Mouse (Mus musculus) cerebellum, postnatal 4 days (tissue): ENCODE measurements around the gene Fgf4.

ENCODE experiments used
- DNase-seq, 2 experiments: peaks; one replicate each; pipeline ENCODE4 v3.0.0; 2022; ENCODE audit warnings: low spot score in 2 of 2, mixed read lengths in 1 of 2

Fgf4 gene

GRCm38 (mm10) chr7:144847067-144847466 lies at the start of gene Fgf4:
TSS of gene Fgf4 (plus strand) at chr7:144847367.
- DNase-seq = no peak

DNA sequence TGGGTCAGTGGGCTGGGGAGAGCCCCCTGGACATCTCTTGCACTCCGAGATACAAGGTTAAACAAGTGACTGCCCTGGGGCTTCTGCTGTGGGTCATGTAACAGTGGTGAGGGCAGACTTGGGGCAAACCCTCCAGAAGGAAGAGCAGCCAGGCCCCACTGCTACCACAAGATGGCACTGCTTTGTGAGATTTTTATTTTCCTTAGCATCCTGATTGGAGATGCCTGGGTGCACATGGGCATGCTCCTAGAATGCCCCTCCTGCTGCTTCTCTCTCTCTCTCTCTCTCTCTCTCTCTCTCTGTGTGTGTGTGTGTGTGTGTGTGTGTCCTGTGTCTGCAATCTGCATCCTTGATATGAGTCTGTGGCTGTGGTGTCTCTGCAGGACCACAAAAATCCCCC lies 48.7 kb upstream of the Fgf4 start:
- DNase-seq = peak in 1 of 2 experiments; percentile 44

GRCm38 (mm10) chr7:144807036-144807435 lies 40.1 kb upstream of the Fgf4 start:
- DNase-seq = no peak

DNA sequence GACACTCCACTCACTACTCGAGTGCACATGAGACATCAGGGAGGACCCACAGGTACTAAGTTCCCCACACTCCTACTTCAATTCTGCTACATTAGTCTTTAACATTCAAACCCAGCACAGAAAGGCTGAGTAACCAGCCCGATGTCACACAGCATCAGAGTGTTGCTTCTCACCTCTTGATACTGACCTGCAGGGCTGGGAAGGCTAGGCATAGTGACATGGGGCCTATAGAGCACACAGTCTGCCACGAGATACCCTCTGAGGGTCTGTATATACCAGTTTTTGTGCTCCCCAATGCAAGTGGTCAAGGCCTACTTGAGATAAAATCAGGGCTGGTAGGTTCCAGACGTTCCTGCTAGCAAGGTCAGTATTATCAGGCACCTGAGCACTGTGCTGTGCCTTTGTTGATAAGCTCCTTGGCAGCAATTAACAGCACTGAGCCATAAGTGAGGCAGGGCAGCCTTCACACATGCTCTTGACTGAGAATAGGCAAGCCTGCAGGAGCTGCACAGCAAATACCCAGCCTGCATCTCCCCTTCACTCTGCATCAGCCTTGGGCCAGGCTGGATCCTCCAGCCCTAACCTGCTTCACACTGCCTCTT lies 39.1 kb upstream of the Fgf4 start:
- no peak for DNase-seq

DNA sequence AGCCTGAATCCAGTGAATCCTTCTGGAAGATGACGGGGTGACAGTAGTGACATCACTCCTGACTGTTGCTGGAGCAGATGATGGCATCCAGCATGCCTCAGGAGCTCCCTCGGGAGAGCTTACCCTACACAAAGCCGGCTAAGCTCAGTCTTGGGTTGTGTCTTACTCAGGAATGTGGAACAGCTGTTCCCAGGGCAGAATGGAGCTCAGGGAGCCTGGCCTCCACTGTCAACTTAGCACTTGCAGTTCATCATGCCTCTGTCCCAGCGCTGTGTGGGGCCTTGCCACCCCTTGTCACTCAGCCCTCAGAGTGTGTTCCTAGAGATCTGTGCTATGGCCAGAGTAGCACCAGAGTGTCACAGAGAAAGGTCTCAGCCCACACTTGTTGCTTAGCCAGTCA lies 35.6 kb upstream of the Fgf4 start:
- no peak for DNase-seq

DNA sequence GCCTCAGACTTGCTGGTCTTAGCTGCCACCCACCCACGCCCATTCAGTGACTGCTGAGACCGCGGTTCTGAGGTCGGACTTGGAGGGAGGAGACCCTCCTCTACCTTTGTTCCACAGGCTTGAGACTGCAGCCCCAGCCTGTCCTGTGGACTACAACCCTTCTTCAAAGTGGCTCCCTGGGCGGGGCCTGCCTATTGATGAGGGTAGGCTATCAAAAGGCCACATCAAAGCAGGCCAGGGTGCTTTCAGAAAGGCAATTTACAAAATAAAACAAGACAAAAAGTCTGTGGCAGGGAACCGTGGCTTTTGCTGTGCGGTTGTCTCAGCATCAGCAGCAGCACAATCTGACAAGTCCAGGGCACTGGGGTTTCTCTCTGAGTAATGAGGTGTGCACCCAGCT lies 25.3 kb upstream of the Fgf4 start:
- DNase-seq = no peak

- DNase-seq = peak in 1 of 2 experiments; percentile 13
Observed at GRCm38 (mm10) chr7:144823988-144824387, 23.2 kb upstream of the Fgf4 start.

- no peak for DNase-seq
Observed at GRCm38 (mm10) chr7:144828369-144828768, 18.8 kb upstream of the Fgf4 start.

GRCm38 (mm10) chr7:144837891-144838488 lies 9.2 kb upstream of the Fgf4 start, which contains the start of gene Fgf3:
TSS of gene Fgf3 (plus strand) at chr7:144838083.
- no peak for DNase-seq

DNA sequence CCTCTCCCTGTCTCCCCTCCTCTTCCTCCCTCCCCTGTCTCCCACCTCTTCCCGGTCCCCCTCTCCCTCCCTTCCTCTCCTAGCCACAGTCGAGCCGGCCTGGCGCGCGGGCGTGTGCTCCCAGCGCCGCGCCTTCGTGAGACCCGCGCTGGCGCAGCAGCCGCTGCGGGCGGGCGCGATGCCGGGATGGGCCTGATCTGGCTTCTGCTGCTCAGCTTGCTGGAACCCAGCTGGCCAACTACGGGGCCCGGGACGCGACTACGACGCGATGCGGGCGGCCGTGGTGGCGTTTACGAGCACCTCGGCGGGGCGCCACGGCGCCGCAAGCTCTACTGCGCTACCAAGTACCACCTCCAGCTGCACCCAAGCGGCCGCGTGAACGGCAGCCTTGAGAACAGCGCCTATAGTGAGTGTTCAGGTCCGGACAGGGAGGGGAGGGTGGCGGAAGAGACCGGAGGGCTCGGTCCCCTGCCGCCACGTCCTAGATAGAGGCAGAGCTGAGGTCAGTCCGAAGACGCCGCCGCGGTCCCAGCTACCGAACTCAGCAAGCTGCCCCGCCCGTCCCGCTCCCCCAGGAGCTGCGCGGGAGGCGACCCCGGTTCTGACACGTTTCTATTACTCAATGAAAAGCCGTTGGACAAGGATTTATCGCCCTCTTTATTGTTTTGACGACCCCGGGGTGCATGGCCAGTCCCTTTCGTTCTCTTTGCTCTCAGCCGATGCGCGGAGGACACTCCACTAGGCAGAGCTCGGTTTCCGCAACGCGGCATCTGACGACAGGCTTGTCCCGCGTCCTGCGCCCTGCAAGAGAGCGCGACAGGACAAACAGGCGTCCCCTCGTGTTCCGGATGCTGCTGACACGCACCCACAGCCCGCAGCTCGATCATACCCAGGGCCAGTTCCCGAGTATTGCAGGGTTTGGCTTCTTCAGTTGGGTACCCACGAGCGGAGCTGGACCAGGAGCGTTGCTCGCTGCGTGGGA lies 8.4 kb upstream of the Fgf4 start:
- DNase-seq = peak in 1 of 2 experiments; percentile 15

DNA sequence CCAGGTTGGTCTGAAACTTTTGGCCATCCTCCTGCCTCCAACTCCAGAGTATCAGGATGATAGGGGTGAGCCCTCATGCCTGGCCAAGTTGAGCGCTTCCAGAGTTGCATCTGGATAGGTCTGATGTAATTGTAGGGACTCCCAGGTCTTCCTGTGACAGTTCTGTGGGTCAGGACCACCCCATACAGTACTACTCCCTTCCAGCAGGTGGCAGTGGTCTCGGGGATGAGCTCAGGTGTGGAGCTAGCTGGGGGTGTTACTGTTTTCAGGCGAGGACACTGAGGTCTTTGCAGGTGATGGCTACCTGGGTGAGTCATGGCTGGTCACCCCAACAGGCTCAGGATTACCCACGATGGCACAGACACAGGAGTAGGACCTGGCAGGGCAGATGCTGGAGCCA lies 1.0 kb upstream of the Fgf4 start:
- DNase-seq = peak in 1 of 2 experiments; percentile 21

- DNase-seq = no peak
Observed at GRCm38 (mm10) chr7:144851321-144851720, 4.2 kb downstream of the Fgf4 start.

GRCm38 (mm10) chr7:144854966-144855365 lies 7.8 kb downstream of the Fgf4 start:
- no peak for DNase-seq

DNA sequence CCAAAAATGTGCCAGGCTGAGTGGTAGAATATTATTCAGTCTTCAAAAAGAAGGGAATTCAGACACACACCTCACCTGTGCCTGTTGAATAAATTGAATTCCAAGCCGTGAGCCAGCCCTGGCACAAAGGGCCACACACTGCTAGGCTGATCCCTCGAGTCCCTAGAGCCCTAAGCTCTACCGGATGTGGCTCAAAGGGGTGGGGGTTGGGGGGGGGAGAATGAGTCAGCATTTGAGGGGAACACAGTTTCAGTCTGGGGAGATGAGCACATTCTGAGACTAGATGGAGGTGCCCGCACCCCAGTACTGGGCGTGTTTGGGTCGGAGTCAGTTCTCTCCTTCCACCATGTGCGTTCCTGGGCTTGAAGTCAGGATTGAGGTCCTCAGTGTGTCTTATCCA lies 10.0 kb downstream of the Fgf4 start:
- DNase-seq = no peak

- no peak for DNase-seq
Observed at GRCm38 (mm10) chr7:144857826-144858342, 10.7 kb downstream of the Fgf4 start.

DNA sequence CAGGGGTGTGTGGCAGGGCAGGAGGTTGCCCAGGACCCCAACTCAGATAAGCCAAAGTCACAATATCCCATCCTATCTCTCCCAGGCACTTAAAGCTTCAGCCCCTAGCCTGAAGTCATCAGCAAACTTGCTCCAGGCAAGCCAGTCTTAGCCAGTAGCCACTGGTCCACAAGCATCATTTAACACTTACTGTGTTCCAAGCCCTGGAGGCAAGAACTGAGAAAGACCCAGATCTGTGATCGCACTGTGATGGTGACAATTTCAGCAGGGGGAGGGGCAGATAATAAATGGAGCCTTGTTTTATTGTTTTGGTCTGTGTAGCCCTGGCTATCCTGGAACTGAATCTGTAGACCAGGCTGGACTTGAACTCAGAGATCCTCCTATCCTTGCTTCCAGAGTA lies 11.5 kb downstream of the Fgf4 start:
- no peak for DNase-seq

- DNase-seq = no peak
Observed at GRCm38 (mm10) chr7:144861056-144861768, 14.0 kb downstream of the Fgf4 start.

DNA sequence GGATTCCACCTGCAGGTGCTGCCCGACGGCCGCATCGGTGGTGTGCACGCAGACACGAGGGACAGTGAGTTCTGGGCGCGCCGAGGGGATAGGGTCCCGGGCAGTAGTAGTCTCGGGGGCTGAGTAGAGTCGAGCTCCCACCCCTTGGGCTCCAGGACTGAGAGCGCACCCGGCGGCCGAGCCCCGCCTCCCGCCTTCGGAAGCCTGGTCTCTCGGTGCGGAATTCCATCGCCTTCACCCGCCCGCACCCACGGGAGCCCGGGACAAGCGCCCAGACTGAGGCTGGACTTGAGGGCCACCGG lies 14.6 kb downstream of the Fgf4 start:
- DNase-seq = no peak

- no peak for DNase-seq
Observed at GRCm38 (mm10) chr7:144862126-144862525, 15.0 kb downstream of the Fgf4 start.

DNA sequence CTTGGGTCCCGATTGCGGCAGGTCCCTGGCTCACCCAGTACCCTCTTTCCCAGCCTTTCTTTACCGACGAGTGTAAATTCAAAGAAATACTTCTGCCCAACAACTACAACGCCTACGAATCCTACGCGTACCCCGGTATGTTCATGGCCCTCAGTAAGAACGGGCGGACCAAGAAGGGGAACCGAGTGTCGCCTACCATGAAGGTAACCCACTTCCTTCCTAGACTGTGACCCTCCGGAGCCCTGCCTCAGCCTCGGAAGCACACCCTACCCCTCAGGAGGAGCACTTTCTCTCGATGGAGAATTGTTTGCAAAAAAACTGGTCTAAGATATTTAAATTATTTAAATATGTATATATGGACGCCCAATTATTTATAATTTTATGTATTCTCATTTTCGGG lies 15.5 kb downstream of the Fgf4 start:
- no peak for DNase-seq

GRCm38 (mm10) chr7:144863196-144863595 lies 16.0 kb downstream of the Fgf4 start:
- no peak for DNase-seq

GRCm38 (mm10) chr7:144864160-144864670 lies 17.0 kb downstream of the Fgf4 start:
- DNase-seq = no peak
